Mouse (Mus musculus) lung, postnatal 4 days (tissue): ENCODE data around the gene Sept1.
A peak's percentile ranks its signal among the peaks of the same experiment; 100 is the strongest.

Experiments
- DNase-seq, 2 experiments: peaks; one replicate each; pipeline ENCODE4 v3.0.0; 2021

Sept1 gene

GRCm38 (mm10) chr7:127232622-127233367 lies at the start of gene Sept1, which contains the start of gene Zfp553:
Gene Sept1 (minus strand): TSS chr7:127233130.
Gene Zfp553 (plus strand): TSS chr7:127233061.
- DNase-seq = peak; percentile 88 to 91

GRCm38 (mm10) chr7:127282190-127282589 lies 49.3 kb upstream of the Sept1 start:
- no peak for DNase-seq

GRCm38 (mm10) chr7:127281114-127281513 lies 48.2 kb upstream of the Sept1 start:
- DNase-seq = no peak

DNA sequence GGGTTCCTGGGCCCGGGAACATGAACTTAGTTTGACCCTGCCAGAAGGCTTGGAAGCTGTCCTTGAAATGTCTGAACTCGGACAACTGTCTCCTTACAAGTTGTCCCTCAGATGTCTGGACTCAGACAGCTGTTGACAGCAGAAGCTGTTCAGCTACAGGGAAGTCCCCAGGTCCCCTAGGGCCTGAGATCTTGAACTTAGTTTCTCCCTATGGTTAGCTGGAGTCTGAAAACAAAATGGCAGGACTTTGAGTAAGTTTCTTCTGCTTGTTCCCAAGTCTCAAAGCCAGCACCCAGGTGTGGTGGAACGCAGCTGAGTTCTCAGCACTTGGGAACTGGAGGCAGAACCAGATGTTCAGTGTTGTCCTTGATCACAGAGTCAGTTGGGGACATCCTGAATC lies 47.2 kb upstream of the Sept1 start:
- no peak for DNase-seq

DNA sequence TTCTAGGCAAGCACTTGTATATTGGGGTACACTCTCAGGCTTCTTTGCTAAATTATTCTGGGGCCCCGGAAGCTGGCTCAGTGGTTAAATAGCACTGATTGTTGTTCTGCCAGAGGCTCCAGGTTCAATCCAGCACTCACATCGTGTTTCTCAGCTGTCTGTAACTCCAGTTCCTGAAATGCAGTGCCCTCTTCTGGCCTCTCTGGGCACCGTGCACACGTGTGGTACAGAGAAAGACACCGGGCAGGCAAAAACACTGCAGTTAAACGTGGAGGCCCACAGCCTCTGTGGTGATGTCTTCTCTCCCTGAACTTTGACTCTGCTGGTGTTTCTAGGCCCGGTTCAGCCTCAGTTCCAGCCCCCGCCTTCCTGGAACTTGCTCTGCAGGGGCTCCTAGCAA lies 45.4 kb upstream of the Sept1 start:
- peak; percentile 59 to 71 for DNase-seq

- no peak for DNase-seq
Measured at GRCm38 (mm10) chr7:127276519-127276961, 43.6 kb upstream of the Sept1 start.

DNA sequence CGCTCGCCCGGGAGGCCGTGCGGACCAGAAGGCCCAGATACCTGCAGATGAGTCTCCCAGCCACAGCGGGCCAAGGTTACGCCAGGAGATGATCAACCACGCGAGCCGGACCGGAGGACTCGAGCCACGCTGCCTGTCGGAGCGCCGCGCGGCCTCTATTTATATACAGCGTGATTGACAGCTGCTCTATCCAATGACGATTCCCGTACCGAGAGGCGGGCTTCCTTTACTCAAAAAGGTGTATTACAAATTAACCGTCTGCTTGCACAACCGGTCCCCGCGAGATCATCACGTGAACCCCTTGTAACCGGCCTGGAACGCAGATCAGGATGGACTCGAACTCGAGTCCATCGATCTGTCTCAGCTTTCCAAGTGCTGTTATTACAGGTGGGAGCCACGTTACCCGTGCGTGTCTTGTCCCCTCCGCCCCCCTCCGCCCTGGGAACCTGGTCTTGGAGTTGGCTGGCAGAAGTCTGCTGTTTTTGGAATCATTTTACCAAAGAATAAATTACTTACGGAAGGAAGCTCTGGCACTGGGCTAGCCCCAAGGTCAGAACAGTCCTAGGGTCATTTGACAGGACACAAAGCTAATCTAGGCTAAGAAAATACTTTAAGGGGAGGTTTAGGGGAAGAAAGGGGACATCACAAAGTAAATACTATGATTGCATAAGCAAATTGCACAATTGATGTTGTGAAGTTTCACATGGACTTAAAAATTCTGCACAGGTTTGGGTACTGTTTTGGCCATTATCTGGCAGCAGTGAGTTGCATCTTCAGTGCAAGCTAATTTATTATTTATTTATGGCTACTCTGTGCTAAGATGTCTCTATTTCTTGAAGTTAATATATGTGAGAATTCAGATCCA lies 41.2 kb upstream of the Sept1 start, which contains the start of gene Sephs2:
TSS of gene Sephs2 (minus strand) at position 131 of the 865 bp plus-strand sequence.
- DNase-seq = peak; percentile 94 to 96

GRCm38 (mm10) chr7:127273118-127273923 lies 40.4 kb upstream of the Sept1 start:
- DNase-seq = peak in 1 of 2 experiments; percentile 18

DNA sequence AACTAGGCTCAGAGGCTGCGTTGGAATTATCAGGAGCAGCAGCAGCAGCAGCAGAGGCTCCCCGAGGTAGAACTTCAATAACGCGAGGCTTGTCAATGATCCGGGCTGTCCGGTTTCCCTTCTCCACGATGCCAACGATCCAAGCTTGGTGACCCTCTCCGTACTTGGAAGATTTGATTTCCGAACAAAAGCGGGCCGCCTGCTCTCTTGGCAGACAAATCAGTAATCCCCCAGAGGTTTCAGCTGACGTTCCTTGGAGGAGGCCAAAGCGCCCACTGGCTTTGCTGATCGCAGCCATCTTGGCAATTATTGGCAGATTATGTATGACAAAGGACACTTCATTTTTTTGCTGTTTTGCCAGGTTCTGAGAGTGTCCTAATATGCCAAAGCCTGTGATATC lies 39.6 kb upstream of the Sept1 start:
- DNase-seq = no peak

DNA sequence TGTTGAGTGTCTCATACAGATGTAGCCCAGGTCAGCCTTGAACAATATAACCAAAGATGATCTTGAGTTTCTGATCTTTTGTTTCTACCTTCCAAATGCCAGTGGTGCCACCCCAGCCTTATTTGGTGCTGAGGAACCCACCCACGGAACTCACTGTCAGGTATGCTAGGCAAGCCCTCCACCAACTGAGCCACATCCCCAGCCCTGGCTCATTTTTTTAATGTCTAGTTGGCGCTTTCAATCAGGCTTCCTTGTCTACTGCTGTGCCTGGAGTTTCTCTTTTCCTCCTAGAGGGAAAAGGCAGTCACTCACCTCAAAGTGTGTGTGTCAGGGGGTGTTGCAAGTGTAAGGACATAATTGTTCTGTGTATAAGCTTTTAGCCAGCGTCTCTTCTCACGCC lies 38.2 kb upstream of the Sept1 start:
- no peak for DNase-seq

GRCm38 (mm10) chr7:127270666-127271065 lies 37.7 kb upstream of the Sept1 start:
- DNase-seq = no peak

GRCm38 (mm10) chr7:127270256-127270655 lies 37.3 kb upstream of the Sept1 start:
- DNase-seq = no peak

GRCm38 (mm10) chr7:127263526-127263925 lies 30.6 kb upstream of the Sept1 start:
- no peak for DNase-seq

DNA sequence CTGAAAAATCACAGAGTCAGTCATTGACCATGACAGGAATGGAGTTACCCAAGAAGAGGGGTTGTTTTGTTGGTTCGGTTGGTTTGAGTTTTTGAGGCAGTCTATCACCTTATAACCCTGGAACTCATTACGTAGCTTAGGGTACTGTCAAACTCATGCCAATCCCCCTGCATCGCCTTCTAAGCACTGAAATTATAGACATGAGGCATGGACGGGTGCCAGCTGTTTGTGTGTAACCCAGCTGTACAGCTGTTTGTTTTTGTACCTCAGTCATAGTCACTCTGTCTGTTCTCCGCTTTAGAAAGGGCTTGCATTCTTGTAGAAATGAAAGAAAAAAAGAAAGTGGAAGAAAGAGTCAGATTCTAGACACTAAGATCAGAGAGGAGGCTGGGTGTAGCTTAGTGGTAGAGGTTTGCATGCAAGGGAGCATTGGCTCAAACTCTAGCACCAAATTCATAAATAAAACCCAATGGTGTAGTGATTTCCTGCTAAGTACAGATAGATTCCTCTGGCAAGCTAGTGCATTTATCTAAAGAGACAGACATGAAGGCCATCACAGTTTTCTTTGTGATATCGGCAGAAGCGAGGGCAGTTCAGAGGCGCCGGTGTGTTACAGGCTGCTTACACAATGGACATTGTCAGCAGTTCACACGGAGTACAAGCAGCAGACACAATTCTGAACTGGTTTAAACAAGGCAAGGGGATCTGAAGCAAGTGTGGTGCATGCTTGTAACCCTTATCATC lies 29.5 kb upstream of the Sept1 start:
- peak in 1 of 2 experiments; percentile 65 for DNase-seq

DNA sequence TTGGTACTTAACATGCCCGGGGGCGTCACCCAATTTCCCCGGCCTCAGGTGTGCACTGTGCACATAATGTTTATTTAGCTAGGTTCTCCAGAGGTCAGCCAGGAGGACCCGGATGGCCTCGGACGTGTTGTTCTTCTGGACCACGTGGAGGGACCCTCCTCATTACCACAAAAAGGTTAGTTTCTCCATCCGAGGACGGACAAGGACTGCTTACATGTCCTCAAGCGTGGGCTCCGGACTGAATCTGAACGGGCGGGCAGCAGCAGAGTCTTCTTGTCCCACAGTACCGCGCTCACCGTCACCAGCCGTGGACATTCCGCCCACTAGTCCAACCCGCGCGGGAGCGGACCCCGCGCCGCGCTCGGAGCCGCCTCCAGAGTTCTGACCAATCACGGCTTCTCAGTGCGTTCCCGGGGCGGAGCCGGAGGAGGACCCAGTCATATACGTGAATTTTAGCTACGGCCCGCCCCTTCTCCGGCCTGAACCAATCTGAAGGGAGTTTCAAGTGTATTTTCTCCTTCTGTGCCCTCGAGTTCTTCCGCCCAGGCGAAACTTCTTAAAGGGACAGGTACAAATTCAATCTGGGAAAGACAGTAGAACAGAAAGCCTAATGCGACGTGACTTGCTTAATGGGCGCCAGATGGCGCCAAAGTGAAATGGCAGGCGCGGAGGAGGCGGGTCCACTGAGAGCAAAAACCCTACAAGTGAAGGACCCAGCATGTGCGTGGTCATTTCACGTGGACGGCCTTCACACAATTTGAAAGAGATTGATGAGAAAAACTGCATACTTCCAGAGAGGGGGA lies 27.6 kb upstream of the Sept1 start, which contains the start of gene Dctpp1:
TSS of gene Dctpp1 (minus strand) at position 401 of the 803 bp plus-strand sequence.
- peak; percentile 97 to 99 for DNase-seq

DNA sequence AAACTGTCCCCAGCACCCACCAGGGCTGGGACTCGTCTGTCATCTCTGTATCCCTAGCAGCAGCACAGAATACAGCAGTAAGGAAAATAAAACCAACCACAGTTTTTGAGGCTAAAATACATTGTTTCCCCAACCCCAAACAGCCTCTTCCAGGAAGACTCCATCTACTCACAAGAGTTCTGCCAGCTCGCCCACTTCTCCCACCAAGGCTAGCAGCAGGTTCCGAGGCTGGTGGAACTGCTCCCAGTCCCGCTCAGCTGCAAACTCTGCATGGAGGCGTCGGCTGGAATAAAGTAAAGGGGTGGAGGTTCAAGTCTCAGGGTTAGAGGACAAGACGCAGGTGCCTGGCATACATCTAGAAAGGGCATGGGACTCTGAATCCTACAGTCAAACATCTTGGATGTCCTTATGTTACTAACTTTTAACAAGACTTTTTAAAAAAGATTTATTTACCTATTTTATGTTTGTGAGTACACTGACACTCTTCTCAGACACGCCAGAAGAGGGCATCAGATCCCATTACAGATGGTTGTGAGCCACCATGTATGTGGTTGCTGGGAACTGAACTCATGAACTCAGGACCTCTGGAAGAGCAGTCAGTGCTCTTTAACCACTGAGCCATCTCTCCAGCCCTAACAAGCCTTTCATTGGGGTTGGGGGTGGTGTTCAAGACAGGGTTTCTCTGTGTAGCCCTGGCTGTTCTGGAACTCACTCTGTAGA lies 26.4 kb upstream of the Sept1 start:
- no peak for DNase-seq

DNA sequence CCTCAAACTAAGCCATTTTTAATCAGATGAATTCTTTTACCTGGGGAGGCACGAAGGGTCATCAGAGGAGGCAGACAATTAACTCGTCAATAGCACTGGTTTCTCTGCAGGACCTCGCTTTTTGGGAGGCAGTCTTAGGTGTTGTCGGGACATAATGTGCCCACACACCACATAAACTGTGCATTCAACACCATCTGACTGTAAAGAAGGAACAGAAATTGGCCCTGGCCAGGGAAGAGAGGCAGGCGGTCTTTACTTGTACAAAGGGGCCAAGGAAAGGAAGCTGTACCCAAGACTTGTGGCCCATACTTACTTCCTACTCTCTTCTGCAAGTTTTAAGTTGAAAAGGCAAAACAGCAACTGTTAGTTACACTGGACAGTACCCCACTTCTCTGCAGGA lies 23.6 kb upstream of the Sept1 start:
- DNase-seq = no peak

DNA sequence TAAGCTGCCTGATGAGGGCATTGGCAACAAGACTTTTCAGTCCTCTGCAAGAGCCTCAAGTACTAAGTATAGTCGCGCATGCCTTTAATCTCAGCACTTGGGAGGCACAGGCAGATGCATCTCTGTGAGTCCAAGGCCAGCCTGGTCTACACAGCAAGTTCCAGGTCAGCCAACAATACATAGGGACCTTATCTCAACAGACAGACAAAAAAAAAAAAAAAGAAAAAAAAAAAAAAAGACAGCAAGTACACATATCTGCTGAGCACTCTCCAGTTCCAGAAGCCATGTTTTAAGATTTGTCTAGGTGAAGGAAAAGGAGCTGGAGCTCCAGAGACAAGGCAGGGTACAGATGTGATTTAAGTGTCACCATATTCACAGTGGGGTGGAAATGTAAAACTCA lies 23.0 kb upstream of the Sept1 start:
- no peak for DNase-seq

DNA sequence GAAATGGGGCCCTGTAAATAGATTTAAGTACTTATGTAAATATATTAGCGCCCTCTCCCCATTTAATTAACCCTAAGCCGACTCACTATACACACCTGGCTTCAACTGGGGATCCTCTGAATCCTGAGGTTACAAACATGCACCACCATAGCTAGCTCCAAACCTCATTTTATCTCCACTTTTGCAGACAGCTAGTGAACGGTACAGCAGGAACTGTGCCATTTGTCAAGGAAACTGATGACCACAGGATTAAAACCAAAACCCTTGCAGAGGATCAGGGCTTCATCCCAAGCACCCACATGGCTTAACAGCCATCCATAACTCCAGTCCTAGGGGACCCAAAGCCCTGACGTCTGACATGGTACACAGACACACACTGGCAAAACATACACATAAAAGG lies 22.1 kb upstream of the Sept1 start:
- no peak for DNase-seq
